ENCODE assay signal across 8 mouse cellular contexts in the genomic region with DNA sequence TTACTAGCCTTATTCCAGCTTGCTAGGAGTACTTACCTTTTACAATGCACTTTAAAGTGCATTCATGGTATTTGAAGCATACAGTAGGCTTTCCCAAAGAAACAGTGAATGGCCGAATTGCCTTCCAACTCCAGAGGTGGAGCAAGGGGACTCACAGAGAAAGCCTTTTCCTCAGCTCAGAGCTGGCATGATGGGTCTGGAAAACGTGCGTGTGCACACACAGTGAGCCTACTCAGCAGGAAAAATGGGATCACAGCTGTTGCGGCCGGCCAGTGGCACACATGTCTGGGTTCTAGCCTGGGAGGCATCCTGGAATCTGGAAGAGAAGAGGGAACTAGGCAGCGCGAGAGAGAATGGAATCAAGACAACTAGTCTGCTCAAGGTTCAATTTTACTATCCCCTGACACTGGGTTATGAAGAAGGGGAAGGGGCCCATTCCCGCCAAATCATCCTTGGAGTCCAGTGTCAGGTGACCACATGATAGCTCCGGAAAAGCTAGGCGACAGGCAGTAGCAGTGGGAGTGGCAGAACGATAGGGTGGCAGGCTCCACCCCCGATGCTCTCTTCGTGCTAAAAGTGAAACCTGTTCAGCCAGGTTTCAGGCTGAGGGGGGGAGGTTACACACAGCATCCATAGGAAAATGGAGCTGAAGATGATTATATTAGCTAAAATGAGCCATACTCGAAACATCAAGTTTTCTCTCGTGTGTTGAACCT. TPM values are rescaled to one million over a fixed set of nuclear protein-coding genes. Genes with fewer than 3 reads are reported as not detected.
DNase-seq lines count a peak whose midpoint lies in the region; ATAC-seq and TF ChIP-seq lines count a peak whose summit lies in the region.

No protein-coding gene starts in this region.

- no peak for TF ChIP-seq POLR2A in bone marrow, adult 2 months (IDR thresholded peaks at IDR 0.05; ENCODE audit: borderline replicate concordance, control insufficient read depth, low read depth, low read length)

- no peak for DNase-seq in kidney, adult 9 months
- DNase-seq in lung, postnatal 36 days, result peak; percentile 30
- DNase-seq in thymus, postnatal 25 days, result peak; percentile 21
- no peak for DNase-seq in left cerebral cortex, adult 11 months (ENCODE audit: low spot score)
- no peak for DNase-seq in right cerebral cortex, postnatal 4 days

- H3K9me3 ChIP-seq in kidney, embryonic 15.5 days (replicated peaks), result no peaks in the 10 kb centered on the region

- peak overlapping the region; percentile 56 for H3K4me2 ChIP-seq in kidney, embryonic 15.5 days

- no peak overlapping the region for H3K9ac ChIP-seq in kidney, embryonic 15.5 days

- no peak overlapping the region for H3K27ac ChIP-seq in kidney, embryonic 15.5 days
- H3K27ac ChIP-seq in bone marrow, adult 2 months (ENCODE audit: control insufficient read depth, insufficient read depth, low read depth, low read length, poor library complexity), result no peak overlapping the region

- H3K36me3 ChIP-seq in kidney, embryonic 15.5 days, result no peaks in the 10 kb centered on the region

- H3K27me3 ChIP-seq in kidney, embryonic 15.5 days, result no peaks in the 10 kb centered on the region

- H3K4me3 ChIP-seq in kidney, embryonic 15.5 days (replicated peaks), result peak overlapping the region; percentile 38
- peak overlapping the region; percentile 65 for H3K4me3 ChIP-seq in bone marrow, adult 2 months (replicated peaks; ENCODE audit: control insufficient read depth, low read depth, low read length)

- no peak for TF ChIP-seq CTCF in bone marrow, adult 2 months (IDR thresholded peaks at IDR 0.05; ENCODE audit: control insufficient read depth, insufficient read depth, low read length)

- peak; percentile 74 for ATAC-seq in kidney, embryonic 15.5 days (replicated peaks; ENCODE audit: low FRiP score)
- peak; percentile 46; the same call in 1 of the 2 replicates for ATAC-seq in granulocyte monocyte progenitor cell, adult 5-6 weeks (replicated peaks; ENCODE audit: poor library complexity, severe bottlenecking)

- peaks cover 12% of the 10 kb centered on the region for H3K4me1 ChIP-seq in kidney, embryonic 15.5 days
- no peaks in the 10 kb centered on the region; the same call in none of the 2 replicates for H3K4me1 ChIP-seq in bone marrow, adult 2 months (ENCODE audit: control insufficient read depth, insufficient read depth, low read length)

- 14% methylated on average over 15 of the region's 15 CpGs for WGBS in kidney, embryonic 15.5 days
- 10% methylated on average over 15 of the region's 15 CpGs for WGBS in bone marrow, adult 2 months

RNA-seq across cellular contexts. Expression of a gene that starts 22.3 kb away (rescaled TPM):
- polyA plus RNA-seq in kidney, embryonic 15.5 days (2015; fragmentation: Nextera tagmentation; extraction: Ambion mirVana), result 0.84 and 1.2 TPM in 2 replicates
- 0.27 TPM in 1 of 2 replicates, not detected in the other for polyA plus RNA-seq in bone marrow, adult 2 months (2011; ENCODE audit: insufficient read depth, insufficient read length, low replicate concordance, missing spikeins)
- 0.43 TPM in 1 of 2 replicates, not detected in the other for total RNA-seq in granulocyte monocyte progenitor cell, adult 5-6 weeks (2014; fragmentation: Nextera tagmentation)
- total RNA-seq in granulocyte monocyte progenitor cell, adult 5-6 weeks (2017), result 0.17 and 0.52 TPM in 2 replicates

RNA-seq across cellular contexts. Expression of a gene that starts 27.8 kb away (rescaled TPM):
- 7.8 and 7.9 TPM in 2 replicates for polyA plus RNA-seq in kidney, embryonic 15.5 days (2015; fragmentation: Nextera tagmentation; extraction: Ambion mirVana)
- 0.23 and 1.3 TPM in 2 replicates for polyA plus RNA-seq in bone marrow, adult 2 months (2011; ENCODE audit: insufficient read depth, insufficient read length, low replicate concordance, missing spikeins)
- 1.5 TPM in 2 replicates for total RNA-seq in granulocyte monocyte progenitor cell, adult 5-6 weeks (2014; fragmentation: Nextera tagmentation)
- 2.6 and 3.1 TPM in 2 replicates for total RNA-seq in granulocyte monocyte progenitor cell, adult 5-6 weeks (2017)

RNA-seq across cellular contexts. Expression of a gene that starts 54.9 kb away (rescaled TPM):
- polyA plus RNA-seq in kidney, embryonic 15.5 days (2015; fragmentation: Nextera tagmentation; extraction: Ambion mirVana), result 15.1 and 17.4 TPM in 2 replicates
- polyA plus RNA-seq in bone marrow, adult 2 months (2011; ENCODE audit: insufficient read depth, insufficient read length, low replicate concordance, missing spikeins), result 4.9 and 23.9 TPM in 2 replicates
- 28.2 and 36.5 TPM in 2 replicates for total RNA-seq in granulocyte monocyte progenitor cell, adult 5-6 weeks (2014; fragmentation: Nextera tagmentation)
- 11.7 and 12.8 TPM in 2 replicates for total RNA-seq in granulocyte monocyte progenitor cell, adult 5-6 weeks (2017)

Comparison
In these comparisons a context has a peak if more than half of its experiments do, and no peak if none do; other contexts are left out.
1. DNase-seq: peak in lung, postnatal 36 days (single experiment) and thymus, postnatal 25 days (single experiment); none in kidney, adult 9 months (single experiment), left cerebral cortex, adult 11 months (single experiment) and right cerebral cortex, postnatal 4 days (single experiment).